Mouse (Mus musculus): Measurements from ENCODE around the gene Lsp1. TPM values are rescaled to one million over a fixed set of nuclear protein-coding genes. Genes with fewer than 3 reads are reported as not detected.

The Lsp1 gene
- polyA plus RNA-seq, 1 experiment from 2014 or later = 92.8 TPM

DNA sequence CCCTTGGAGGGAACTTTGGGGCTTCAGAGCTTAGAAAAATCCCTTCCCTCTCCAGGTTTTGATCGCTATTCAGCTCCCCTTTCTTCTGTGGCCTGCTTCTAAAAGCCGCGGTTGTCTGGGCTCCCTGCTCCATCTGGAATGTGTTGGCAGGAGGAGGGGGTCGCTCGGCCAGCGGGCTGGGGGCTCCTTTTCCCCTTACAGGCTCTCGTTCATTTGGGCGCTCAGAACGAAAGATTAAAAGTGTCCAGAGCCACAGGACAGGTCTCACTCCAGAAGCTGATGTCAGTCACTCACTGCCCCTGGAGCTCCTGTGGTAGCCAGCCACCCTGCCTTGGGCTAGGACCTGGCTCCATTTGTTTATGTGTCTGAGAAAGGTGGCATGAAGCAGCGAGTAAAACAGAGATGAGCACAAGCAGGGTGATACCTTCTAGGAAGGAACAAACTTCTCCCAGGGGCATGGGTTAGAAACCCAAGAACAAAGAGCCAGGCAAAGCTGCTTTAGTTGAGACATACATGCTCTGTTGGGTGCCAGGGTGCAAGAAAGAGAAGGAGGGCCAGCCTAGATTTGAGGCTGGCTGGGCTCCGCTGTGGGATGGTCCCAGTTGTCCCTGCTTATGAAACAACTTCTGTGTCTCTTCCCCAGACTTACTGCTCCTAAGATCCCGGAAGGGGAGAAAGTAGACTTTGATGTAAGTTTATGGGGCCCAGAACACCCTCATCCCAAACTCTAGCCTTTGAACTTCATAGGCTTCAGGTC, 49.6 kb downstream of the Lsp1 start:
- no peak overlapping the region; the same call in 1 of the 2 replicates for H3K4me2 ChIP-seq (replicated peaks; ENCODE audit: low read depth, low read length)

DNA sequence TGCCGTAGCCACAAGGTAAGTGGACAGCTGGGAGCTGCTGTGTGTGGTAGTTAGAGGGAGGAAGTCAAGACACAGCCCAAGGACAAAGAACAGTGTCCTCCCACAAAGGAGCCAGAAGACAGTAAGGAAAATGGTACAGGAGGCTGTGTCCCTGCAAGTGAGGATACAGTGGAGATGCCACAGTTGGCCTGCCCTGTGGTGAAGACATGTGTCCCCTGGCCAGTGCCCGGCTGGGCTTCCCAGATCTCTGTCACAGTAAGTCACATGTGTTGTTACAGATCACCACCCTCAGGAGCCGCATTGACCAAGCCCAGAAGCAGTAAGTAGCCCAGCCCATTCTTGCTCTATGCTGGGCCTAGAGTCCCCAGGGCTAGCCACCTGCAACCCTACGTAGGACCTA, 53.4 kb downstream of the Lsp1 start:
- no peak overlapping the region for H3K4me2 ChIP-seq (replicated peaks; ENCODE audit: low read depth, low read length)
- H3K4me1 ChIP-seq (ENCODE audit: control insufficient read depth, insufficient read depth, low read length) = peaks cover 23% of the 10 kb centered on the region
- 77% methylated on average over 4 of the region's 4 CpGs for WGBS
- no peaks in the 10 kb centered on the region for H3K9me3 ChIP-seq (ENCODE audit: control insufficient read depth, low read length)
- no peaks in the 10 kb centered on the region for H3K36me3 ChIP-seq (ENCODE audit: control insufficient read depth, insufficient read depth, low read length)
- no peak overlapping the region for H3K9ac ChIP-seq (ENCODE audit: low read depth, low read length)
- no peak overlapping the region for H3K27ac ChIP-seq (ENCODE audit: low read depth, low read length)
- no peak for ATAC-seq (ENCODE audit: low FRiP score, low TSS enrichment)
- no peaks in the 10 kb centered on the region for H3K27me3 ChIP-seq (ENCODE audit: control insufficient read depth, insufficient read depth, low read length)
- no peak overlapping the region for H3K4me3 ChIP-seq (ENCODE audit: low read length)

More for the DNA sequence above, 49.6 kb downstream of the Lsp1 start:
- Histone ChIP-seq H3K9ac (ENCODE audit: low read depth, low read length) (peak overlapping the region; percentile 38), H3K4me3 (ENCODE audit: low read length) (no peak overlapping the region), H3K9me3 (ENCODE audit: control insufficient read depth, low read length) (no peaks in the 10 kb centered on the region), H3K27me3 (ENCODE audit: control insufficient read depth, insufficient read depth, low read length) (0 out of 2 replicates have a peak, but pooled peaks cover 3% of the 10 kb centered on the region), H3K36me3 (ENCODE audit: control insufficient read depth, insufficient read depth, low read length) (no peaks in the 10 kb centered on the region), H3K27ac (ENCODE audit: low read depth, low read length) (peak overlapping the region; percentile 97), H3K4me1 (ENCODE audit: control insufficient read depth, insufficient read depth, low read length) (peaks cover 35% of the 10 kb centered on the region)
- ATAC-seq (ENCODE audit: low FRiP score, low TSS enrichment) = peak; percentile 29; the same call in 1 of the 2 replicates
- WGBS = 10% methylated on average over 12 of the region's 12 CpGs

- peak; percentile 54 for ATAC-seq (ENCODE audit: low FRiP score, low TSS enrichment)
- Histone ChIP-seq H3K27me3 (ENCODE audit: control insufficient read depth, insufficient read depth, low read length) (no peaks in the 10 kb centered on the region), H3K4me1 (ENCODE audit: control insufficient read depth, insufficient read depth, low read length) (peaks cover 18% of the 10 kb centered on the region), H3K4me3 (ENCODE audit: low read length) (no peak overlapping the region), H3K27ac (ENCODE audit: low read depth, low read length) (peak overlapping the region; percentile 83), H3K9me3 (ENCODE audit: control insufficient read depth, low read length) (no peaks in the 10 kb centered on the region), H3K9ac (ENCODE audit: low read depth, low read length) (peak overlapping the region; percentile 34; the same call in 1 of the 2 replicates), H3K4me2 (replicated peaks; ENCODE audit: low read depth, low read length) (no peak overlapping the region; the same call in 1 of the 2 replicates), H3K36me3 (ENCODE audit: control insufficient read depth, insufficient read depth, low read length) (no peaks in the 10 kb centered on the region)
- 36% methylated on average over 21 of the region's 21 CpGs for WGBS
Observed at GRCm38 (mm10) chr7:142516221-142516978, 55.8 kb downstream of the Lsp1 start.

DNA sequence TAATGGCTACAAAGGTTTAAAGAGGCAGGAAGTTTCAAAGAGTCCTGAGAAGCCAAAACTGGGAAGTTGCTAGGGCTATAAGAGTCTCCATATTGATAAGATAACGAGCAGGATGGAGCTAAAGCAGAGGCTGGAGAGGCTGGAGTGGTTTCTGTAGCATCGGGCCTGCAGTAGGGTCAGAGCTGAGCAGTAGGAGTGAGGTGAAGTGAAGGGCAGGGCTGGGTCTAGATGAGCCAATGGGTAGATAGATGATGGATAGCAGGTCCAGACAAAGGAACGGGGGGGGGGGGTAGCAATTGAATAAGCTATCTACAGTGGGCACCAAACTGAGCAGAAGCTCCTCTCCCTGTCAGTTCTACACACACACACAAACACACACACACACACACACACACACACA, 56.9 kb downstream of the Lsp1 start:
- Histone ChIP-seq H3K9ac (ENCODE audit: low read depth, low read length) (no peak overlapping the region), H3K4me1 (ENCODE audit: control insufficient read depth, insufficient read depth, low read length) (peaks cover 22% of the 10 kb centered on the region), H3K9me3 (ENCODE audit: control insufficient read depth, low read length) (no peaks in the 10 kb centered on the region), H3K4me3 (ENCODE audit: low read length) (no peak overlapping the region), H3K27ac (ENCODE audit: low read depth, low read length) (no peak overlapping the region), H3K36me3 (ENCODE audit: control insufficient read depth, insufficient read depth, low read length) (no peaks in the 10 kb centered on the region), H3K4me2 (replicated peaks; ENCODE audit: low read depth, low read length) (no peak overlapping the region), H3K27me3 (ENCODE audit: control insufficient read depth, insufficient read depth, low read length) (no peaks in the 10 kb centered on the region)
- 82% methylated on average over 3 of the region's 3 CpGs for WGBS
- no peak for ATAC-seq (ENCODE audit: low FRiP score, low TSS enrichment)

DNA sequence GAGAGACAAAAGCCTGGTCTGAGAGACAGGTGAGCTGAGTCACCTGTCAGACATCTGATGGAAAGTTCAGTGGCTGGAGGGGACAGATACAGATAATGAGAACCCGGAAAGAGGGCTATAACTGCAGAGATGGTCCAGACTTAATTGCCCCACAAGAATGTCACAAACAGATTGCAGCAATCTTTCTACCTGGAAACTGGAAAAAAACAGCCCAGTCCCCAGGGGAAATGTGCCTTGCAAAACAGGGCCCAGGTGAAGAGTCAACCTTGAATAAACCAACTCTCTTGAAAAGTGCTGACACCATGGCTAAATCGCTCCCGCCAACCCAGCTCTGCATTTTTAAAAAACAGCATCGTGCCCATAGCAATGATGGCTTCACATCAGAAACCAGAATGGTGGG, 59.7 kb downstream of the Lsp1 start:
- Histone ChIP-seq H3K27me3 (ENCODE audit: control insufficient read depth, insufficient read depth, low read length) (no peaks in the 10 kb centered on the region), H3K9ac (ENCODE audit: low read depth, low read length) (no peak overlapping the region), H3K27ac (ENCODE audit: low read depth, low read length) (no peak overlapping the region), H3K36me3 (ENCODE audit: control insufficient read depth, insufficient read depth, low read length) (no peaks in the 10 kb centered on the region), H3K4me3 (ENCODE audit: low read length) (no peak overlapping the region), H3K4me1 (ENCODE audit: control insufficient read depth, insufficient read depth, low read length) (peaks cover 49% of the 10 kb centered on the region), H3K9me3 (ENCODE audit: control insufficient read depth, low read length) (no peaks in the 10 kb centered on the region), H3K4me2 (replicated peaks; ENCODE audit: low read depth, low read length) (no peak overlapping the region)
- 83% methylated on average over 4 of the region's 4 CpGs for WGBS
- no peak for ATAC-seq (ENCODE audit: low FRiP score, low TSS enrichment)

DNA sequence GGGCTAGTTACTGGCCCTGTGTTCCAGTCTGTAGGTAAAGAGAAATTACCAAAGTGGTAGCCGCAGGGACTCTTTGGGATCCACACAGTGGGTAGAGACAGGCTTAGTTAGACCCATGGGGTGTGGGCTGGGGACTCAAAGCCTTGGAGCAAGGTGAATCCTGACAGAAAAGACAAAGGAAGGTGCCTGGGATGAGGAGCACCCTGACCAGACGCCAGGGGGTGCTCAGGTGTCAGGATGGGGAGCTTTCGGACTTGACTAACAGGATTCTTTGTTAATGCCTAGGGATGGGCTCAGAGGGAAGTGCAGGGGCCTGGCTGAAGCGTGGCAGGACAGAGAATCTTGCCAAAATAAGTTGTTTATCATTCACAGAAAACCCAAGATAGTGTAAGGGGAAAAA, 61.7 kb downstream of the Lsp1 start:
- H3K9ac ChIP-seq (ENCODE audit: low read depth, low read length) = no peak overlapping the region
- no peaks in the 10 kb centered on the region for H3K36me3 ChIP-seq (ENCODE audit: control insufficient read depth, insufficient read depth, low read length)
- WGBS = 23% methylated on average over 4 of the region's 4 CpGs
- H3K9me3 ChIP-seq (ENCODE audit: control insufficient read depth, low read length) = no peaks in the 10 kb centered on the region
- peak overlapping the region; percentile 93 for H3K27ac ChIP-seq (ENCODE audit: low read depth, low read length)
- no peak overlapping the region for H3K4me2 ChIP-seq (replicated peaks; ENCODE audit: low read depth, low read length)
- peaks cover 56% of the 10 kb centered on the region for H3K4me1 ChIP-seq (ENCODE audit: control insufficient read depth, insufficient read depth, low read length)
- H3K4me3 ChIP-seq (ENCODE audit: low read length) = no peak overlapping the region
- ATAC-seq (ENCODE audit: low FRiP score, low TSS enrichment) = 0 out of 2 replicates have a peak, but pooled peaks have one; percentile 11
- no peaks in the 10 kb centered on the region for H3K27me3 ChIP-seq (ENCODE audit: control insufficient read depth, insufficient read depth, low read length)

DNA sequence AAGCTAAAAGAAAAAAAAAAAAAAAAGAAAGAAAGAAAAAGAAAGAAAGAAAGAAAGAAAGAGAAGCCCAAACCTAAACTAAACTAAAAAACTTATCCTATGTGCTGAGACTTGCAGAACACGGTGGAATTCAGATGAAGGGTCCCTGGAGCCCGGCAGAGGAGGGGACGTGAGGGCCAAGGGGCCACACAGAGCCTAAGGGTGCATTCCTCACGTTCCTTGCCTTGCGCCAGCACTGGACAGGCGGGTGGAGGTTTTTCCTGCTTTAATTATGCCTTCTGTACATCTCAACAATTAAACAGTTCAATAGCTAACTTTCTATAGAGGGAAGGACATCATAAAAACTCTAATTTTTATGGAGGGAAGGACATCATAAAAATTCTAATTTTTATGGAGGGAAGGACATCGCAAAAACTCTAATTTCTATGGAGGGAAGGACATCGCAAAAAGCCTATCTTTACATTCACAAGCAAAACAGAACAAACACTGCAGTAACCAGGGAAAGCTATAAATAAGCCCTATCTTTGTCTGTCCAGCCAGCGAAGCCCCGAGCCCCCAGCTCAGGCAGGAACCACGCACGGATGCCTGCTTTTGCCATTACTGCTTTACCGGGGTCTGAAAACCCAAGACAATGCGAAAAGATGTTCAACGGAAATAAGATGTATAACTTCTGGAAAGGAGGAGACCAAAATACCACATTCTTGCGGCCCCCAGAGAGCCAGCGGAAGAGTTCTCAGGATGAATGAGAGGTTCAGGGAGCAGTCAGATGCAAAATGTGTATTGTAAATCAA, 62.8 kb downstream of the Lsp1 start:
- Histone ChIP-seq H3K4me1 (ENCODE audit: control insufficient read depth, insufficient read depth, low read length) (peaks cover 62% of the 10 kb centered on the region), H3K27ac (ENCODE audit: low read depth, low read length) (peak overlapping the region; percentile 93), H3K9me3 (ENCODE audit: control insufficient read depth, low read length) (no peaks in the 10 kb centered on the region), H3K4me3 (ENCODE audit: low read length) (no peak overlapping the region), H3K4me2 (replicated peaks; ENCODE audit: low read depth, low read length) (no peak overlapping the region; the same call in 1 of the 2 replicates), H3K9ac (ENCODE audit: low read depth, low read length) (peak overlapping the region; percentile 46; the same call in 1 of the 2 replicates), H3K27me3 (ENCODE audit: control insufficient read depth, insufficient read depth, low read length) (no peaks in the 10 kb centered on the region), H3K36me3 (ENCODE audit: control insufficient read depth, insufficient read depth, low read length) (no peaks in the 10 kb centered on the region)
- ATAC-seq (ENCODE audit: low FRiP score, low TSS enrichment) = no peak
- WGBS = 6% methylated on average over 17 of the region's 17 CpGs

DNA sequence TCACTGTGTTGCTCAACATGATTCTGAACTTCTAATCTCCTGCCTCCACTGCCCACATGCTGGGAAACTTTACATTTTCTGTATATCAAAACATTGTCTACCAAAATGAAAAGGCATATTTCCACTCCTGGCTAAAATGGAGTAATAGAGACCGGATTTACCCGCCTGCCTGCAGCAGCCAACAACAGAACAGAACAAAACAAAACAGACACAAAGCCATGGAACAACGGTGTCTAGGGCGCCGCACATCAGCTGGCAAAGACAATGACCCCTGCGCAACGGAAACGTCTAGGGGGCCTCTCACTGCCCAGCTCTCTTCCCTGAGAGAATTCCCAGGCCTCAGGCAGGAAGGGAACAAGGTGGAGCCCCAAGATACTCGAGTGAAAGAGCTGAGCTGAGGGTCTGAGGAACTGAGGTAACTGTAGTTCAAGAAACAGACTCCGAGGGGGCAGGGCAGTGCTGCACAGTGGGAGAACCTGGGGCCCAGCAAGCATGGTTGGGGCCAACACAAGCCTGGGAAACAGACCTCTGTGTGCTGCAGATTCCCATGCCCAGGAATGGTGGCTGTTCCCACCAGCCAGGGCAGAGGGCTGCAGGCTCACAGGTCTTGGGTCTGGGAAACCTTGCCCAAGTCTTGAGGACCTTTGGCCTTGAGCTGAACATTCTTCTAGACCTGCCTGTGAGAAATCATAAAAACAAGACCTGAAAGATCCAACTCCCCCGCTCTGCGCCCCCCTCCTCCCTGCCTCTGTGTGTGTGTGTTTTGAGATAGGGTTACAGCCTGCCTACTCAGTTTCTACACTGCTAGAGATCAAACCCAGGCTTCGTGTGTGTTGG, 65.0 kb downstream of the Lsp1 start:
- peak; percentile 82 for ATAC-seq (ENCODE audit: low FRiP score, low TSS enrichment)
- no peak overlapping the region for H3K4me3 ChIP-seq (ENCODE audit: low read length)
- H3K4me1 ChIP-seq (ENCODE audit: control insufficient read depth, insufficient read depth, low read length) = peaks cover 56% of the 10 kb centered on the region
- no peak overlapping the region for H3K4me2 ChIP-seq (replicated peaks; ENCODE audit: low read depth, low read length)
- no peaks in the 10 kb centered on the region for H3K27me3 ChIP-seq (ENCODE audit: control insufficient read depth, insufficient read depth, low read length)
- H3K9me3 ChIP-seq (ENCODE audit: control insufficient read depth, low read length) = no peaks in the 10 kb centered on the region
- H3K27ac ChIP-seq (ENCODE audit: low read depth, low read length) = peak overlapping the region; percentile 93
- 20% methylated on average over 13 of the region's 13 CpGs for WGBS
- H3K9ac ChIP-seq (ENCODE audit: low read depth, low read length) = peak overlapping the region; percentile 47; the same call in 1 of the 2 replicates
- no peaks in the 10 kb centered on the region for H3K36me3 ChIP-seq (ENCODE audit: control insufficient read depth, insufficient read depth, low read length)
